Mouse (Mus musculus) megakaryocyte, embryonic 14.5 days (primary cell): ENCODE measurements around the gene Qser1.

Experiments
- FLI1 ChIP-seq: IDR thresholded peaks from 2 replicates; pipeline ENCODE4 v1.6.1; 2012; ENCODE audit warnings: low read length, inconsistent platforms, mixed read lengths
- GATA1 ChIP-seq: IDR thresholded peaks from 3 replicates; pipeline ENCODE4 v1.6.1; 2012; ENCODE audit warnings: mixed read lengths, low read length, inconsistent platforms, borderline replicate concordance

GRCm38 (mm10) chr2:104817555-104818330 lies 1.2 kb upstream of the Qser1 start:
- TF ChIP-seq GATA1 (no peak), FLI1 (no peak)
